Mouse (Mus musculus) frontal cortex, adult (tissue): ENCODE data around the gene Tle6.

Experiments
- ATAC-seq: cut with Nextera tagmentation; 2 replicates; pipeline ENCODE4 v1.9.2; 2017; ENCODE audit warnings: mild to moderate bottlenecking, moderate library complexity, mixed read lengths; ENCODE audit not compliant: low TSS enrichment

The Tle6 gene

DNA sequence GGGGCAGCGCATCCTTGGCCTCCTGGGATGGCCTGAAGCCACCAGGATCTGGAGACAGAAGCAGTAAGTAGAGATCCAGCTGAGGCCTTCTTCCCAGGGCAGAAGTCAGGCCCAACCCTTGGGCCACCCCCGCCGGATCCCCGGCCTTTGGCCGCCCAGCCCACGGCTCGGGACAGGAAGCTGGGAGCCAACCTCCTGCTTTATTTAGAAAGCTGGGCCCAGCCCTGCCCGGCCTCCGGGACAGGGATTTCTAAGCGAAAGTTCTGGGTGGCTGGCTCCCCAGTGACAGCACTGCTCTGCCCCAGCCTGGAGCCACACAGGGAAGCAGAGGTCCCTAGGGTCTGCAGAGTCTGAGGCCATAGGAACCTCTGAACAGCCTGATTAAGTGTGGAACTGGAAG is 59.1 kb downstream of the Tle6 start:
- no peak for ATAC-seq

GRCm38 (mm10) chr10:81541363-81541762 is 59.5 kb downstream of the Tle6 start:
- no peak for ATAC-seq
